Mouse (Mus musculus) retina, postnatal 1 day (tissue): ENCODE results near the gene Bcor.

Experiments used
- DNase-seq: peaks from one replicate; pipeline ENCODE4 v3.0.0-alpha.2; 2012

Gene Bcor

GRCm38 (mm10) chrX:12003539-12003938 is 156.6 kb downstream of the Bcor start:
- no peak for DNase-seq

- DNase-seq, result no peak
These were observed 157.0 kb downstream of the Bcor start for GRCm38 (mm10) chrX:12003106-12003505.

GRCm38 (mm10) chrX:12002596-12002995 is 157.6 kb downstream of the Bcor start:
- DNase-seq, result no peak

- DNase-seq, result no peak
These were observed 158.2 kb downstream of the Bcor start for GRCm38 (mm10) chrX:12001969-12002368.

- DNase-seq, result peak; percentile 64
These were observed 158.8 kb downstream of the Bcor start for GRCm38 (mm10) chrX:12001336-12001735.

- DNase-seq, result no peak
These were observed 159.5 kb downstream of the Bcor start for GRCm38 (mm10) chrX:12000620-12001019.

GRCm38 (mm10) chrX:11999951-12000350 is 160.2 kb downstream of the Bcor start:
- peak; percentile 36 for DNase-seq

- DNase-seq, result peak; percentile 86
These were observed 161.2 kb downstream of the Bcor start for GRCm38 (mm10) chrX:11998934-11999336.

GRCm38 (mm10) chrX:11996891-11997290 is 163.3 kb downstream of the Bcor start:
- peak; percentile 25 for DNase-seq

- no peak for DNase-seq
These were observed 163.7 kb downstream of the Bcor start for GRCm38 (mm10) chrX:11996489-11996888.

GRCm38 (mm10) chrX:11993641-11994419 is 166.3 kb downstream of the Bcor start:
- DNase-seq, result no peak

GRCm38 (mm10) chrX:11989471-11989870 is 170.7 kb downstream of the Bcor start:
- DNase-seq, result no peak

- no peak for DNase-seq
These were observed 171.8 kb downstream of the Bcor start for GRCm38 (mm10) chrX:11988191-11988896.

GRCm38 (mm10) chrX:11987602-11988001 is 172.6 kb downstream of the Bcor start:
- DNase-seq, result no peak
